ENCODE assay signal across 8 mouse cellular contexts in genomic region chr11:106268326-106269059, GRCm38 (mm10). TPM values are rescaled to one million over a fixed set of nuclear protein-coding genes. Genes with fewer than 3 reads are reported as not detected.
DNase-seq lines count a peak whose midpoint lies in the region; ATAC-seq lines count a peak whose summit lies in the region.

No protein-coding gene starts in this region.

- H3K4me1 ChIP-seq in embryonic facial prominence, embryonic 11.5 days (ENCODE audit: control insufficient read depth, insufficient read depth, low read length), result peaks cover 6% of the 10 kb centered on the region; the same call in 1 of the 2 replicates
- peaks cover 27% of the 10 kb centered on the region for H3K4me1 ChIP-seq in heart, embryonic 11.5 days (ENCODE audit: control insufficient read depth, insufficient read depth, low read length)
- H3K4me1 ChIP-seq in kidney, embryonic 14.5 days (ENCODE audit: control insufficient read depth, insufficient read depth, low read length), result peaks cover 35% of the 10 kb centered on the region
- H3K4me1 ChIP-seq in liver, embryonic 13.5 days (replicated peaks), result peaks cover 49% of the 10 kb centered on the region
- peaks cover 32% of the 10 kb centered on the region for H3K4me1 ChIP-seq in neural tube, embryonic 14.5 days (ENCODE audit: control insufficient read depth, insufficient read depth, low read length)

- DNase-seq in left cerebral cortex, postnatal 14 days (ENCODE audit: low spot score in 2 of 2), result peak; percentile 48 to 69
- DNase-seq in left cerebral cortex, adult 11 months (ENCODE audit: low spot score), result no peak
- no peak for DNase-seq in embryonic facial prominence, embryonic 11.5 days (ENCODE audit: low spot score)
- no peak for DNase-seq in liver, embryonic 13.5 days
- no peak for DNase-seq in spleen, adult 18-20 months

- H3K4me3 ChIP-seq in embryonic facial prominence, embryonic 11.5 days (ENCODE audit: low read depth, low read length), result no peak overlapping the region
- H3K4me3 ChIP-seq in heart, embryonic 11.5 days (ENCODE audit: low read depth, low read length), result no peak overlapping the region
- H3K4me3 ChIP-seq in kidney, embryonic 14.5 days (ENCODE audit: low read length), result no peak overlapping the region; the same call in 1 of the 2 replicates
- H3K4me3 ChIP-seq in liver, embryonic 13.5 days (replicated peaks), result no peak overlapping the region
- no peak overlapping the region for H3K4me3 ChIP-seq in neural tube, embryonic 14.5 days (ENCODE audit: low read depth, low read length)

- ATAC-seq in embryonic facial prominence, embryonic 11.5 days (replicated peaks; ENCODE audit: insufficient number of reproducible peaks, low FRiP score, low TSS enrichment, low read depth), result no peak
- no peak for ATAC-seq in heart, embryonic 11.5 days (replicated peaks; ENCODE audit: insufficient number of reproducible peaks, low FRiP score, low TSS enrichment)
- ATAC-seq in kidney, embryonic 14.5 days (ENCODE audit: low FRiP score, low TSS enrichment), result no peak
- ATAC-seq in liver, embryonic 13.5 days (ENCODE audit: low read depth), result no peak
- ATAC-seq in neural tube, embryonic 14.5 days (ENCODE audit: low read depth), result no peak; the same call in 1 of the 2 replicates

- WGBS in embryonic facial prominence, embryonic 11.5 days, result 51% methylated on average over 8 of the region's 8 CpGs
- 53% methylated on average over 8 of the region's 8 CpGs for WGBS in heart, embryonic 11.5 days (ENCODE audit: insufficient replicate concordance)
- 30% methylated on average over 8 of the region's 8 CpGs for WGBS in kidney, embryonic 14.5 days
- 61% methylated on average over 8 of the region's 8 CpGs for WGBS in liver, embryonic 13.5 days (ENCODE audit: insufficient replicate concordance)
- 27% methylated on average over 8 of the region's 8 CpGs for WGBS in neural tube, embryonic 14.5 days

- H3K27ac ChIP-seq in embryonic facial prominence, embryonic 11.5 days (replicated peaks; ENCODE audit: low read depth, low read length), result peak overlapping the region; percentile 58; the same call in 1 of the 2 replicates
- no peak overlapping the region for H3K27ac ChIP-seq in heart, embryonic 11.5 days (ENCODE audit: low read depth, low read length)
- peak overlapping the region; percentile 44; the same call in 1 of the 2 replicates for H3K27ac ChIP-seq in kidney, embryonic 14.5 days (ENCODE audit: low read depth, low read length)
- peak overlapping the region; percentile 70; the same call in 1 of the 2 replicates for H3K27ac ChIP-seq in liver, embryonic 13.5 days
- H3K27ac ChIP-seq in neural tube, embryonic 14.5 days (ENCODE audit: low read depth, low read length), result peak overlapping the region; percentile 85

- H3K27me3 ChIP-seq in embryonic facial prominence, embryonic 11.5 days (ENCODE audit: control insufficient read depth, insufficient read depth, low read length), result no peaks in the 10 kb centered on the region
- H3K27me3 ChIP-seq in heart, embryonic 11.5 days (ENCODE audit: control insufficient read depth, insufficient read depth, low read length), result no peaks in the 10 kb centered on the region
- no peaks in the 10 kb centered on the region for H3K27me3 ChIP-seq in kidney, embryonic 14.5 days (ENCODE audit: control insufficient read depth, insufficient read depth, low read length)
- H3K27me3 ChIP-seq in liver, embryonic 13.5 days, result no peaks in the 10 kb centered on the region
- no peaks in the 10 kb centered on the region for H3K27me3 ChIP-seq in neural tube, embryonic 14.5 days (ENCODE audit: control insufficient read depth, insufficient read depth, low read length)

- H3K36me3 ChIP-seq in embryonic facial prominence, embryonic 11.5 days (replicated peaks; ENCODE audit: control insufficient read depth, insufficient read depth, low read depth, low read length), result peaks cover 13% of the 10 kb centered on the region; the same call in 1 of the 2 replicates
- peaks cover 36% of the 10 kb centered on the region for H3K36me3 ChIP-seq in heart, embryonic 11.5 days (ENCODE audit: control insufficient read depth, insufficient read depth, low read length)
- peaks cover 45% of the 10 kb centered on the region for H3K36me3 ChIP-seq in kidney, embryonic 14.5 days (ENCODE audit: control insufficient read depth, insufficient read depth, low read length)
- peaks cover 49% of the 10 kb centered on the region for H3K36me3 ChIP-seq in liver, embryonic 13.5 days
- peaks cover 23% of the 10 kb centered on the region for H3K36me3 ChIP-seq in neural tube, embryonic 14.5 days (ENCODE audit: control insufficient read depth, insufficient read depth, low read length)

- intact Hi-C loops in left cerebral cortex, postnatal 14 days (cut with DNase I), result no loop called here

- no peaks in the 10 kb centered on the region for H3K9me3 ChIP-seq in embryonic facial prominence, embryonic 11.5 days (replicated peaks; ENCODE audit: control insufficient read depth, low read length)
- no peaks in the 10 kb centered on the region for H3K9me3 ChIP-seq in heart, embryonic 11.5 days (replicated peaks; ENCODE audit: control insufficient read depth, low read length)
- H3K9me3 ChIP-seq in kidney, embryonic 14.5 days (ENCODE audit: control insufficient read depth, low read length), result no peaks in the 10 kb centered on the region
- H3K9me3 ChIP-seq in liver, embryonic 13.5 days (replicated peaks), result no peaks in the 10 kb centered on the region
- H3K9me3 ChIP-seq in neural tube, embryonic 14.5 days (ENCODE audit: control insufficient read depth, low read length), result no peaks in the 10 kb centered on the region

- 0 out of 2 replicates have a peak overlapping the region, but pooled peaks have one; percentile 4 for H3K4me2 ChIP-seq in embryonic facial prominence, embryonic 11.5 days (ENCODE audit: low read depth, low read length)
- no peak overlapping the region for H3K4me2 ChIP-seq in heart, embryonic 11.5 days
- peak overlapping the region; percentile 9 for H3K4me2 ChIP-seq in kidney, embryonic 14.5 days (replicated peaks; ENCODE audit: low read depth, low read length)
- H3K4me2 ChIP-seq in liver, embryonic 13.5 days, result peak overlapping the region; percentile 26; the same call in 1 of the 2 replicates
- peak overlapping the region; percentile 32 for H3K4me2 ChIP-seq in neural tube, embryonic 14.5 days (ENCODE audit: low read depth, low read length)

- peak overlapping the region; percentile 28; the same call in 1 of the 2 replicates for H3K9ac ChIP-seq in embryonic facial prominence, embryonic 11.5 days (replicated peaks; ENCODE audit: low read length)
- H3K9ac ChIP-seq in heart, embryonic 11.5 days (ENCODE audit: low read depth, low read length), result peak overlapping the region; percentile 46; the same call in 1 of the 2 replicates
- H3K9ac ChIP-seq in kidney, embryonic 14.5 days (ENCODE audit: low read depth, low read length), result peak overlapping the region; percentile 32; the same call in 1 of the 2 replicates
- peak overlapping the region; percentile 46; the same call in 1 of the 2 replicates for H3K9ac ChIP-seq in liver, embryonic 13.5 days
- H3K9ac ChIP-seq in neural tube, embryonic 14.5 days (replicated peaks; ENCODE audit: low read depth, low read length), result peak overlapping the region; percentile 37

RNA-seq across cellular contexts. Expression of gene Smarcd2, which starts 4.3 kb away (rescaled TPM):
- total RNA-seq in left cerebral cortex, postnatal 14 days (2021), result 10 to 100 TPM; 14.1 to 15.9 TPM
- 57.0 and 60.6 TPM in 2 replicates for polyA plus RNA-seq in embryonic facial prominence, embryonic 11.5 days (2014; fragmentation: Nextera tagmentation; extraction: Ambion mirVana)
- polyA plus RNA-seq in heart, embryonic 11.5 days (2014; fragmentation: Nextera tagmentation; extraction: Ambion mirVana), result 22.4 and 25.9 TPM in 2 replicates
- polyA plus RNA-seq in kidney, embryonic 14.5 days (2014; fragmentation: Nextera tagmentation; extraction: Ambion mirVana), result 54.9 and 78.6 TPM in 2 replicates
- 27.8 and 29.2 TPM in 2 replicates for polyA plus RNA-seq in liver, embryonic 13.5 days (2015; fragmentation: Nextera tagmentation; extraction: Ambion mirVana)
- 10.3 and 21.4 TPM in 2 replicates for polyA plus RNA-seq in neural tube, embryonic 14.5 days (2014; fragmentation: Nextera tagmentation; extraction: Ambion mirVana)

RNA-seq across cellular contexts. Expression of gene Tcam1, which starts 8.0 kb away (rescaled TPM):
- total RNA-seq in left cerebral cortex, postnatal 14 days (2021), result under 1 TPM; 0.11 to 0.20 TPM
- polyA plus RNA-seq in embryonic facial prominence, embryonic 11.5 days (2014; fragmentation: Nextera tagmentation; extraction: Ambion mirVana), result 0.13 and 0.15 TPM in 2 replicates
- 0.13 and 0.15 TPM in 2 replicates for polyA plus RNA-seq in heart, embryonic 11.5 days (2014; fragmentation: Nextera tagmentation; extraction: Ambion mirVana)
- polyA plus RNA-seq in kidney, embryonic 14.5 days (2014; fragmentation: Nextera tagmentation; extraction: Ambion mirVana), result 0.81 and 1.2 TPM in 2 replicates
- 0.27 and 0.39 TPM in 2 replicates for polyA plus RNA-seq in liver, embryonic 13.5 days (2015; fragmentation: Nextera tagmentation; extraction: Ambion mirVana)
- polyA plus RNA-seq in neural tube, embryonic 14.5 days (2014; fragmentation: Nextera tagmentation; extraction: Ambion mirVana), result 0.27 TPM in 1 of 2 replicates, not detected in the other

RNA-seq across cellular contexts. Expression of gene Psmc5, which starts 12.5 kb away (rescaled TPM):
- 100 to 1,000 TPM; 145 TPM for total RNA-seq in left cerebral cortex, postnatal 14 days (2021)
- 389 and 396 TPM in 2 replicates for polyA plus RNA-seq in embryonic facial prominence, embryonic 11.5 days (2014; fragmentation: Nextera tagmentation; extraction: Ambion mirVana)
- 280 and 294 TPM in 2 replicates for polyA plus RNA-seq in heart, embryonic 11.5 days (2014; fragmentation: Nextera tagmentation; extraction: Ambion mirVana)
- polyA plus RNA-seq in kidney, embryonic 14.5 days (2014; fragmentation: Nextera tagmentation; extraction: Ambion mirVana), result 303 and 334 TPM in 2 replicates
- polyA plus RNA-seq in liver, embryonic 13.5 days (2015; fragmentation: Nextera tagmentation; extraction: Ambion mirVana), result 204 and 210 TPM in 2 replicates
- 300 and 322 TPM in 2 replicates for polyA plus RNA-seq in neural tube, embryonic 14.5 days (2014; fragmentation: Nextera tagmentation; extraction: Ambion mirVana)

RNA-seq across cellular contexts. Expression of gene Ftsj3, which starts 12.6 kb away (rescaled TPM):
- 10 to 100 TPM; 28.9 to 30.7 TPM for total RNA-seq in left cerebral cortex, postnatal 14 days (2021)
- 76.2 and 80.5 TPM in 2 replicates for polyA plus RNA-seq in embryonic facial prominence, embryonic 11.5 days (2014; fragmentation: Nextera tagmentation; extraction: Ambion mirVana)
- 45.2 and 46.7 TPM in 2 replicates for polyA plus RNA-seq in heart, embryonic 11.5 days (2014; fragmentation: Nextera tagmentation; extraction: Ambion mirVana)
- polyA plus RNA-seq in kidney, embryonic 14.5 days (2014; fragmentation: Nextera tagmentation; extraction: Ambion mirVana), result 39.1 and 72.1 TPM in 2 replicates
- polyA plus RNA-seq in liver, embryonic 13.5 days (2015; fragmentation: Nextera tagmentation; extraction: Ambion mirVana), result 55.4 and 66.0 TPM in 2 replicates
- 29.6 and 36.3 TPM in 2 replicates for polyA plus RNA-seq in neural tube, embryonic 14.5 days (2014; fragmentation: Nextera tagmentation; extraction: Ambion mirVana)

RNA-seq across cellular contexts. Expression of gene Gh, which starts 33.2 kb away (rescaled TPM):
- total RNA-seq in left cerebral cortex, postnatal 14 days (2021), result not detected
- not detected in 2 replicates for polyA plus RNA-seq in embryonic facial prominence, embryonic 11.5 days (2014; fragmentation: Nextera tagmentation; extraction: Ambion mirVana)
- polyA plus RNA-seq in heart, embryonic 11.5 days (2014; fragmentation: Nextera tagmentation; extraction: Ambion mirVana), result not detected in 2 replicates
- polyA plus RNA-seq in kidney, embryonic 14.5 days (2014; fragmentation: Nextera tagmentation; extraction: Ambion mirVana), result not detected in 2 replicates
- not detected in 2 replicates for polyA plus RNA-seq in liver, embryonic 13.5 days (2015; fragmentation: Nextera tagmentation; extraction: Ambion mirVana)
- not detected in 2 replicates for polyA plus RNA-seq in neural tube, embryonic 14.5 days (2014; fragmentation: Nextera tagmentation; extraction: Ambion mirVana)

Comparison
In these comparisons a context has a peak if more than half of its experiments do, and no peak if none do; other contexts are left out.
1. DNase-seq: peak in left cerebral cortex, postnatal 14 days (2 of 2); none in left cerebral cortex, adult 11 months (single experiment), embryonic facial prominence, embryonic 11.5 days (single experiment), liver, embryonic 13.5 days (single experiment) and spleen, adult 18-20 months (0 of 2).
2. Peak in every context shown above with its lines, with median percentiles within 50 percentile points of each other: H3K9ac ChIP-seq.